Mouse (Mus musculus) liver, adult 2 months (tissue): ENCODE measurements around the gene Tmem212. TPM values are rescaled to one million over a fixed set of nuclear protein-coding genes. Genes with fewer than 3 reads are reported as not detected.

ENCODE experiments used
- DNase-seq: peaks from one replicate; pipeline ENCODE4 v3.0.0-alpha.2; 2011; ENCODE audit warnings: low read depth, low spot score; ENCODE audit errors: extremely low read depth
- H3K27ac ChIP-seq: fragments of 200-500 bp; replicated peaks from 2 replicates; pipeline ENCODE4 v1.5.1; 2012; ENCODE audit warnings: low read depth, mild to moderate bottlenecking, control low read depth, inconsistent platforms, low read length; ENCODE audit not compliant: insufficient read depth
- H3K27me3 ChIP-seq: fragments of 200-500 bp; 2 replicates; pipeline ENCODE4 v1.6.1; 2012; ENCODE audit warnings: mild to moderate bottlenecking, moderate library complexity, low read length, inconsistent platforms; ENCODE audit not compliant: control insufficient read depth, insufficient read depth
- H3K36me3 ChIP-seq: fragments of 200-500 bp; 2 replicates; pipeline ENCODE4 v1.6.1; 2012; ENCODE audit warnings: low read length, inconsistent platforms; ENCODE audit not compliant: control insufficient read depth, insufficient read depth
- H3K4me1 ChIP-seq: fragments of 200-500 bp; 2 replicates; pipeline ENCODE4 v1.6.1; 2011; ENCODE audit warnings: low read length; ENCODE audit not compliant: control insufficient read depth, insufficient read depth
- H3K4me3 ChIP-seq: fragments of 200-500 bp; 2 replicates; pipeline ENCODE4 v1.5.1; 2011; ENCODE audit warnings: low read depth, mild to moderate bottlenecking, control low read depth, low read length, moderate library complexity; ENCODE audit not compliant: insufficient read depth
- H3K79me2 ChIP-seq: fragments of 200-500 bp; 2 replicates; pipeline ENCODE4 v1.6.1; 2012; ENCODE audit warnings: inconsistent platforms, mild to moderate bottlenecking, low read length, moderate library complexity; ENCODE audit not compliant: control insufficient read depth, insufficient read depth
- H3K9ac ChIP-seq: fragments of 200-500 bp; 2 replicates; pipeline ENCODE4 v1.6.1; 2012; ENCODE audit warnings: low read depth, mild to moderate bottlenecking, control low read depth, inconsistent platforms, low read length
- CTCF ChIP-seq: fragments of 200-500 bp; IDR thresholded peaks from 2 replicates; pipeline ENCODE4 v1.5.1; 2011; ENCODE audit warnings: low read depth, low read length, control low read depth
- POLR2A ChIP-seq: fragments of 200-500 bp; IDR thresholded peaks from 2 replicates; pipeline ENCODE4 v1.6.1; 2011; ENCODE audit warnings: low read length, control low read depth; ENCODE audit not compliant: insufficient read depth; ENCODE audit errors: extremely low read depth
- WGBS: fragments of 180-500 bp; shearing (Covaris S2); methylation state at CpG from one replicate; pipeline ENCODE4 v1.1.7; 2018; 5-methylcytosine and 5-hydroxymethylcytosine counted together
- polyA plus RNA-seq: library from polyadenylated mRNA; depleted of rRNA; stranded (reverse); fragments of >200 nt; gene quantifications from 2 replicates; pipeline ENCODE4 v1.2.3, GENCODE M21; 2012
- total RNA-seq: library from RNA; depleted of rRNA; stranded (reverse); fragments of >200 nt; gene quantifications from 2 replicates; pipeline ENCODE4 v1.2.3, GENCODE M21; 2014

Gene Tmem212
- total and polyA plus RNA-seq, 2 experiments, result not detected

GRCm38 (mm10) chr3:27859161-27859561 is 37.0 kb downstream of the Tmem212 start:
- Histone ChIP-seq H3K36me3 (no peaks in the 10 kb centered on the region), H3K9ac (peak overlapping the region; percentile 22; the same call in 1 of the 2 replicates), H3K27ac (peak overlapping the region; percentile 2; the same call in 1 of the 2 replicates), H3K27me3 (no peaks in the 10 kb centered on the region), H3K79me2 (no peaks in the 10 kb centered on the region), H3K4me3 (peak overlapping the region; percentile 15), H3K4me1 (peaks cover 14% of the 10 kb centered on the region)
- TF ChIP-seq POLR2A, result no peak
- TF ChIP-seq CTCF, result no peak
- peak; percentile 9 for DNase-seq
- WGBS, result 15% methylated on average over 5 of the region's 5 CpGs

DNA sequence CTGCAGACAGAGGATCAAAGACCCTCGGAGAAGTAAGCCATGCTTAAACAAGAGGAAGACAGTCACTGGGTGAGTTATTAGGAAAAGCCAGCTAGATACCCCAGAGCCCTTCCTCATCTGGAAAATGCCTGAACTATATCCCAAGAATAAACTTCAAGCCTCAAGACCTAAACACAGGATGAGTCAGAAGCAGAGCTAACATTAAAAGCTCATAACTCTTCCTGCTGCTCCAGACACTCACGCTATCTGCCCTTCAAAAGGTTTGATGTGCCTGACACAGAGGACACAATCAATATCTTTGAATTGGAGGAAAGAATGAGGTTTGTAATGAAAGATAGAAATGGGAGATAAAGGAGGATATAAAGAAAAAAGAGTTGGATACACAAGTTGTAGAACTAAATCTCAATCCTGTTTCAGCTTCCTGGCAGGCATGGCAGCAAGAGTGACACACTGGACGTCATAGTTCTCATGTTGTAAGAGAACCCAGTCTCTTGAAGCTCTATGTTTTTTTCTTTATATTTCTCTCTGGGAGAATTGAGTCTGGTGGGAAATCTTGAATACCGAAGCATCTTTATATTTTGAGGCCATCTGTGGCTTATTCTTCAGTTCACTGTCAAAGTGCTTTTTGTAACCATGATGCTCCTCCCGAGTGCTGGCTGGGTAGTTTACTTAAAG is 37.6 kb downstream of the Tmem212 start:
- Histone ChIP-seq H3K79me2 (no peaks in the 10 kb centered on the region), H3K27me3 (no peaks in the 10 kb centered on the region), H3K27ac (no peak overlapping the region), H3K4me3 (no peak overlapping the region), H3K4me1 (peaks cover 14% of the 10 kb centered on the region), H3K36me3 (no peaks in the 10 kb centered on the region), H3K9ac (no peak overlapping the region)
- no peak for DNase-seq
- TF ChIP-seq CTCF (no peak), POLR2A (no peak)
- 67% methylated on average over 5 of the region's 5 CpGs for WGBS

DNA sequence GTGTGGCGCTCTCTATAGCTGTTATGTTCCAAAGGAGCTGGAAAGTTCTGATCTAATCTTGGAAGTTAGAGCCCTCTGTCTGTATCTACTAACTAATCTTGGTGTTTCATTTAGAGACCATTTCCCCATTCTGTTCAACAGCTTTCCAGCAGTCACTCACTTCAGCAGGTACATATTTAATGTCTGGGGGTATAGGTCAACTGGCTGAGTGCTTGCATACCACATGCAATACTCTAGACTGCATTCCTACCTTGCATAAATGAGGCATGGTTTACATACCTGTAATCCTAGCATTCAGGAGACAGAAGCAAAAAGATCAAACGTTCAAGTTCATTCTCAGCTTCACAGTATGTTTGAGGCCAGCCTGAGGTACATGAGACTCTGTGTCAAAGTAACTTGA is 39.9 kb downstream of the Tmem212 start:
- WGBS, result 81% methylated on average over 2 of the region's 2 CpGs

DNA sequence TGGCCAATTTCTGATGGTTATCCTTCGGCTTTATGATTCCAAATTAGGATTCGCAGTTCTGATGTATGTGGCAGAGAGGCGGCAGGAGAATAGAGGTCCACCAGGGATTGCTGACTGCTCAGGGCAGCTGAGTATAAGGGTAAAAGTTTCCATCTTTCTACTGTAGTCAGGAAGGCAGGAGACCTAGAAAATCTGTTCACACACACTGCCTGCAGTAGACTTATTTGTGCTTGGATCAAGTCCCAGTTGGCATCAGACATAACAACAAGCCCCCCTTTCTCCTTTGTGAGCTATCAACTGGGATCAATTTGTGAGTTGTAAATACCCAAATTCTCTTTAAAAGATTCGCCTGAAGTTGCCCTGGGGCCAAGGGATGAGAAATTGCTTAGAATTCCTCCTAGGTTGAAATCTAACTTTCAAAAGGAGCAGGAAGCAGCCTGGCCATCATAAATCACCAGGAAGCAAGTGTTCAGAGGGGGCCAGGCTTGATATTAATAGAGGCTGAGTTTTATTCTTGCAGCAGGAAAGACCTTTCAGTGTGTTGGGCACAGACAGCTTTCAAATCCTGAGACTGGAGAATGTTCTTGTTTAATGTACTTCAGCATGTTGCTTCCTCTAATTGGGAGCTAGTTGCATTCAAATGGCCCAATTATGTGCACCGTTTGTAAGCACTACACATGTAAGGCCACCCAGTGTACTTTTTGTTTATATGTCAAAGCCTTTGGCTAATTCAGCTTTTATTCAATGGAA is 41.6 kb downstream of the Tmem212 start:
- Histone ChIP-seq H3K36me3 (no peaks in the 10 kb centered on the region), H3K27ac (no peak overlapping the region), H3K4me3 (no peak overlapping the region), H3K79me2 (no peaks in the 10 kb centered on the region), H3K9ac (no peak overlapping the region), H3K27me3 (no peaks in the 10 kb centered on the region), H3K4me1 (no peaks in the 10 kb centered on the region; the same call in 1 of the 2 replicates)
- no peak for TF ChIP-seq POLR2A
- TF ChIP-seq CTCF, result no peak
- 87% methylated on average over 5 of the region's 5 CpGs for WGBS
- peak; percentile 8 for DNase-seq

More for the DNA sequence above, 39.9 kb downstream of the Tmem212 start:
- H3K4me1 ChIP-seq, result no peaks in the 10 kb centered on the region; the same call in 1 of the 2 replicates
- no peaks in the 10 kb centered on the region for H3K79me2 ChIP-seq
- H3K4me3 ChIP-seq, result no peak overlapping the region
- no peak overlapping the region for H3K27ac ChIP-seq
- TF ChIP-seq CTCF, result no peak
- no peak for TF ChIP-seq POLR2A
- DNase-seq, result no peak
- H3K9ac ChIP-seq, result no peak overlapping the region
- H3K36me3 ChIP-seq, result no peaks in the 10 kb centered on the region
- H3K27me3 ChIP-seq, result no peaks in the 10 kb centered on the region

DNA sequence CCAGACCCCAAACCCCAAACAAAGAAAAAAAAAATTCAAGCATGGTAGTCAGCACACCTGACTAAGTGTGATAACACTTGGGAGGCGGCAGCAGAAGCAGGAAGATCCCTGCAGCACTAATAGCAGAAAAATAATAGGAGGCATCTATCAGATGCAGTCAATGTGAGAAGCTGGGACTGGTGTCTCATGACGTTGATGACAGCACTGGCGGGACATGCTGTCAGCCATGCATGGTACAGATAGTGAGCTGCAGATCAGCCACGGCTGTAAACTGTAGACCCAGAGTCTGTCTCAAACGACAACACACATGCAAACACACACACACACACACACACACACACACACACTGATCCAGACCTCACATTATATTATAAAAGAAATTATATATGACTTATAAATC is 52.9 kb downstream of the Tmem212 start:
- no peaks in the 10 kb centered on the region for H3K27me3 ChIP-seq
- 88% methylated on average over 5 of the region's 5 CpGs for WGBS

More for the DNA sequence above, 52.9 kb downstream of the Tmem212 start:
- H3K4me3 ChIP-seq, result no peak overlapping the region
- H3K36me3 ChIP-seq, result no peaks in the 10 kb centered on the region
- no peaks in the 10 kb centered on the region for H3K4me1 ChIP-seq
- TF ChIP-seq POLR2A (no peak), CTCF (no peak)
- H3K27ac ChIP-seq, result no peak overlapping the region
- DNase-seq, result no peak
- H3K79me2 ChIP-seq, result no peaks in the 10 kb centered on the region
- no peak overlapping the region for H3K9ac ChIP-seq
